Mouse (Mus musculus) limb, embryonic 11.5 days (tissue): ENCODE results near the gene Csrnp3. TPM values are rescaled to one million over a fixed set of nuclear protein-coding genes. Genes with fewer than 3 reads are reported as not detected.

ENCODE experiments used
- ATAC-seq: fragments of 200-750 bp; cut with Nextera tagmentation; 2 replicates; pipeline ENCODE4 v1.8.0; 2017; ENCODE audit warnings: low read depth; ENCODE audit not compliant: insufficient number of reproducible peaks, low FRiP score, low TSS enrichment
- DNase-seq: peaks from one replicate; pipeline ENCODE4 v3.0.0-alpha.2; 2015; ENCODE audit warnings: low spot score
- H3K27ac ChIP-seq: fragments of 300-500 bp; sonication (generic); replicated peaks from 2 replicates; pipeline ENCODE4 v1.5.1; 2014; ENCODE audit warnings: low read depth, mild to moderate bottlenecking, low read length
- H3K27me3 ChIP-seq: fragments of 300-500 bp; sonication (generic); 2 replicates; pipeline ENCODE4 v1.6.1; 2014; ENCODE audit warnings: mild to moderate bottlenecking, low read length, mixed read lengths; ENCODE audit not compliant: control insufficient read depth, insufficient read depth
- H3K36me3 ChIP-seq: fragments of 300-500 bp; sonication (generic); 2 replicates; pipeline ENCODE4 v1.6.1; 2014; ENCODE audit warnings: mild to moderate bottlenecking, low read length, moderate library complexity, mixed read lengths; ENCODE audit not compliant: control insufficient read depth, insufficient read depth
- H3K4me1 ChIP-seq: fragments of 300-500 bp; sonication (generic); 2 replicates; pipeline ENCODE4 v1.6.1; 2014; ENCODE audit warnings: low read length, mixed read lengths; ENCODE audit not compliant: control insufficient read depth, insufficient read depth
- H3K4me2 ChIP-seq: fragments of 300-500 bp; sonication (generic); 2 replicates; pipeline ENCODE4 v1.6.1; 2014; ENCODE audit warnings: low read depth, mild to moderate bottlenecking, moderate library complexity; ENCODE audit not compliant: severe bottlenecking
- H3K4me3 ChIP-seq: fragments of 300-500 bp; sonication (generic); 2 replicates; pipeline ENCODE4 v1.5.1; 2014; ENCODE audit warnings: low read depth, low read length
- H3K9ac ChIP-seq: fragments of 300-500 bp; sonication (generic); 2 replicates; pipeline ENCODE4 v1.6.1; 2014; ENCODE audit warnings: mild to moderate bottlenecking, low read length
- H3K9me3 ChIP-seq: fragments of 300-500 bp; sonication (generic); 2 replicates; pipeline ENCODE4 v1.6.1; 2016; ENCODE audit warnings: low read length; ENCODE audit not compliant: control insufficient read depth
- WGBS: fragments of 180-500 bp; shearing (Covaris S2); extraction: QIAGEN DNeasy Blood & Tissue Kit; methylation state at CpG from one replicate; pipeline ENCODE4 v1.1.7; 2014; 5-methylcytosine and 5-hydroxymethylcytosine counted together
- polyA plus RNA-seq: library from polyadenylated mRNA; unstranded; fragments of >200 nt; fragmentation: Nextera tagmentation; extraction: Ambion mirVana; gene quantifications from 2 replicates; pipeline ENCODE4 v1.2.1, GENCODE M21; 2014

Csrnp3 gene
- polyA plus RNA-seq, 1 experiment from 2014 or later = 10.8 TPM

GRCm38 (mm10) chr2:65896542-65896941 is 51.0 kb downstream of the Csrnp3 start:
- ATAC-seq (no peak), DNase-seq (no peak)
- Histone ChIP-seq H3K27me3 (no peaks in the 10 kb centered on the region), H3K36me3 (no peaks in the 10 kb centered on the region), H3K4me1 (0 out of 2 replicates have a peak, but pooled peaks cover 2% of the 10 kb centered on the region), H3K27ac (no peak overlapping the region), H3K4me3 (no peak overlapping the region), H3K9me3 (no peaks in the 10 kb centered on the region), H3K9ac (no peak overlapping the region), H3K4me2 (no peak overlapping the region)
- WGBS = 65% methylated on average over 5 of the region's 5 CpGs

DNA sequence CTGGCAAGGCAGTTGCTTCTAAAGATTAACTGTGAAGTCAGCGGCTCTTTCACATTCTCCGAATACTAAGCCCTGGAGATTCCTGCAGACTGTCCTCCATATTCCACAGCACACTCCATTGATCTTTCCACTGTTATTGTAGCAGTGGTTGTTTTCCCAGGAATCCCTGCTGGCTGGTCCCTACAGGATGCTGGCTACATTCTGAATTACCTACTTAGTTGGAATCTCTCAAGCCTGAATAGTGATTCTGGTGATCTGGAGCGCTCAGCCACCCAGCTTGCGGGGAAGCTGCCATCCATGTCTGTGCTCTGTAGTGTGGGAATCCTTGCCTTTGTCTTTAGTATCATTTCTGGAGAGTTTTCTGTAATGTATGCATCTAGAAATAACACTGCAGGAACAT is 51.5 kb downstream of the Csrnp3 start:
- Histone ChIP-seq H3K4me1 (no peaks in the 10 kb centered on the region), H3K4me3 (no peak overlapping the region), H3K4me2 (no peak overlapping the region), H3K36me3 (no peaks in the 10 kb centered on the region), H3K9ac (no peak overlapping the region), H3K27me3 (no peaks in the 10 kb centered on the region), H3K9me3 (no peaks in the 10 kb centered on the region), H3K27ac (no peak overlapping the region)
- DNase-seq = no peak
- 63% methylated on average over 4 of the region's 4 CpGs for WGBS
- ATAC-seq = no peak

GRCm38 (mm10) chr2:65899478-65899877 is 53.9 kb downstream of the Csrnp3 start:
- Histone ChIP-seq H3K27ac (no peak overlapping the region), H3K9me3 (no peaks in the 10 kb centered on the region), H3K9ac (no peak overlapping the region), H3K27me3 (no peaks in the 10 kb centered on the region), H3K4me1 (no peaks in the 10 kb centered on the region), H3K4me3 (no peak overlapping the region), H3K4me2 (no peak overlapping the region), H3K36me3 (no peaks in the 10 kb centered on the region)
- 89% methylated on average over 2 of the region's 2 CpGs for WGBS
- no peak for DNase-seq
- no peak for ATAC-seq

DNA sequence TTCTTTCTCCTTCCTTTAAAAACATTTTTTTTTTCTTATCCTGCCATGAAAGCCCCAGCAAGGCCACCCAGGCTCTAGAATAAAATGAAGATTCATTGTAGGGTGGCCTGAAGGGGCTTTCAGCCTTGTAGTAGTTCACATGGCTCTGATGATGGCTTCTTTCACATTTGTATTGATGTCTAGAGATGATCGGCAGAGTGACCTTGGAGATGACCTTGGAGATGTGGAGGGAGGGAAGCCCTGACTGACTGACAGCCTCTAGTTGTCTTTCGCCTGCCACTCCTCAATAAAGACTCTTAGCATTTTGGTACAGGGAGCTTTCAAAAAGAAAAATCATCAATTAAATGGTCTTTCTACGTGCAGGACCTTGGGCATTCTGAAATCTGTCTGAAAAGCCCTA is 63.0 kb downstream of the Csrnp3 start:
- WGBS = 83% methylated on average over 3 of the region's 3 CpGs
- peaks cover 4% of the 10 kb centered on the region; the same call in 1 of the 2 replicates for H3K4me1 ChIP-seq
- H3K36me3 ChIP-seq = no peaks in the 10 kb centered on the region
- H3K4me3 ChIP-seq = no peak overlapping the region
- no peak for ATAC-seq
- no peaks in the 10 kb centered on the region for H3K27me3 ChIP-seq
- H3K9me3 ChIP-seq = no peaks in the 10 kb centered on the region
- no peak for DNase-seq
- no peak overlapping the region for H3K27ac ChIP-seq
- no peak overlapping the region for H3K4me2 ChIP-seq
- H3K9ac ChIP-seq = no peak overlapping the region

- Histone ChIP-seq H3K27me3 (no peaks in the 10 kb centered on the region), H3K27ac (no peak overlapping the region), H3K36me3 (no peaks in the 10 kb centered on the region), H3K9me3 (no peaks in the 10 kb centered on the region), H3K4me1 (peaks cover 4% of the 10 kb centered on the region; the same call in 1 of the 2 replicates), H3K4me3 (no peak overlapping the region), H3K9ac (no peak overlapping the region), H3K4me2 (no peak overlapping the region)
- no peak for ATAC-seq
- 24% methylated on average over 13 of the region's 13 CpGs for WGBS
- no peak for DNase-seq
Measured at GRCm38 (mm10) chr2:65909724-65910521, 64.4 kb downstream of the Csrnp3 start.

- Histone ChIP-seq H3K4me3 (no peak overlapping the region), H3K36me3 (no peaks in the 10 kb centered on the region), H3K27ac (no peak overlapping the region), H3K9ac (no peak overlapping the region), H3K4me2 (no peak overlapping the region), H3K4me1 (peaks cover 5% of the 10 kb centered on the region; the same call in 1 of the 2 replicates), H3K9me3 (no peaks in the 10 kb centered on the region), H3K27me3 (no peaks in the 10 kb centered on the region)
- WGBS = 64% methylated on average over 7 of the region's 7 CpGs
- no peak for DNase-seq
- no peak for ATAC-seq
Measured at GRCm38 (mm10) chr2:65915994-65916393, 70.4 kb downstream of the Csrnp3 start.

- no peak for DNase-seq
- Histone ChIP-seq H3K9ac (no peak overlapping the region), H3K4me2 (no peak overlapping the region), H3K9me3 (no peaks in the 10 kb centered on the region), H3K4me3 (no peak overlapping the region), H3K27ac (no peak overlapping the region), H3K4me1 (peaks cover 10% of the 10 kb centered on the region), H3K36me3 (no peaks in the 10 kb centered on the region; the same call in 1 of the 2 replicates), H3K27me3 (no peaks in the 10 kb centered on the region)
- 12% methylated on average over 9 of the region's 9 CpGs for WGBS
- 0 out of 2 replicates have a peak, but pooled peaks have one; percentile 39 for ATAC-seq
Measured at GRCm38 (mm10) chr2:65920651-65921412, 75.3 kb downstream of the Csrnp3 start.

DNA sequence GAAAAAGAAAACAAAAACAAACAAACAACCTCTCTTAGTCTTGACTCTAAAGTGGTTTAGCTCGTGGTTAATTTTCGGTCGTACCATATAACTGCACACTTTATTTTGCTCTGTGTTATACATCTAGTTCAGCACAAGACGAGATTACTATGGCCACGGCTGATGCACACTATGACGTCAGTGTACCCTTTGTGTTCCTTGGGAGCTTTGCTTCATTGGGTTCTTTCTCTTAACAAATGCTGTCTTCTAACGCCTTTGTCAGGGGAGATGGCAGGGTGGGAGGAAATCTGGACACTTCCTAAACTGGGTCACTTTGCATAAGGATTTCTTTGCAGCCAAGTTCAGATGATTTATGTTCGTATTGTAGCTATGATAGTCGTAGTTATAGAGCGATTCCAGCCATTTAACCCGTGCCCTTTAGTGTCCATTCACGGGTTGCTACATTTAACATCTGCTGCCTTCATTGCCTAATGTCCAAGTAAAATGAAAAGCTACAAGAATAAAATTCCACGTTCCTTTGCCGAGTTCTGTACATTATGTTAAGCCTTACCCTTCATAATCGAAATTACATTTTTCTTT is 79.9 kb downstream of the Csrnp3 start:
- 91% methylated on average over 15 of the region's 15 CpGs for WGBS
- Histone ChIP-seq H3K9me3 (no peaks in the 10 kb centered on the region), H3K27ac (no peak overlapping the region), H3K27me3 (no peaks in the 10 kb centered on the region), H3K9ac (no peak overlapping the region), H3K36me3 (no peaks in the 10 kb centered on the region; the same call in 1 of the 2 replicates), H3K4me3 (no peak overlapping the region), H3K4me1 (peaks cover 12% of the 10 kb centered on the region), H3K4me2 (no peak overlapping the region)
- no peak for DNase-seq
- no peak for ATAC-seq
